ENCODE assay signal across 14 mouse cellular contexts in genomic region chr9:122423146-122423545, GRCm38 (mm10).
DNase-seq lines count a peak whose midpoint lies in the region; ATAC-seq and TF ChIP-seq lines count a peak whose summit lies in the region.
"Had no signal": no experiment of that assay in that cellular context is flagged by ENCODE, and none has a peak within 500 bp of the region (broad histone marks: within the 10 kb centered on the region; RNA-seq: fewer than 3 reads in every experiment).

No protein-coding gene starts in this region.

- no peak overlapping the region for H3K4me2 ChIP-seq in intestine, postnatal 0 days (replicated peaks; ENCODE audit: low read depth)
- H3K4me2 ChIP-seq in intestine, embryonic 16.5 days (ENCODE audit: low read depth, low read length), result no peak overlapping the region
- H3K4me2 ChIP-seq: heart, embryonic 15.5 days; hindbrain, embryonic 14.5 days had no signal

- H3K27ac ChIP-seq in intestine, postnatal 0 days (ENCODE audit: low read depth, low read length), result no peak overlapping the region
- H3K27ac ChIP-seq in intestine, embryonic 16.5 days (ENCODE audit: low read length), result no peak overlapping the region
- H3K27ac ChIP-seq in cortical plate, adult 2 months (ENCODE audit: insufficient read depth, low read length), result no peak overlapping the region
- H3K27ac ChIP-seq: heart, embryonic 15.5 days; hindbrain, embryonic 14.5 days had no signal

- no peaks in the 10 kb centered on the region for H3K4me1 ChIP-seq in intestine, postnatal 0 days (replicated peaks; ENCODE audit: control insufficient read depth, insufficient read depth, low read length)
- H3K4me1 ChIP-seq in intestine, embryonic 16.5 days (ENCODE audit: control insufficient read depth, insufficient read depth, low read length), result no peaks in the 10 kb centered on the region
- H3K4me1 ChIP-seq in G1E (ENCODE audit: insufficient read depth, low read depth, low read length), result peaks cover 13% of the 10 kb centered on the region
- peaks cover 4% of the 10 kb centered on the region for H3K4me1 ChIP-seq in cortical plate, adult 2 months (ENCODE audit: control insufficient read depth, insufficient read depth, low read length)

- 59% methylated on average over 6 of the region's 6 CpGs for WGBS in intestine, postnatal 0 days
- 60% methylated on average over 6 of the region's 6 CpGs for WGBS in intestine, embryonic 16.5 days

- H3K4me3 ChIP-seq in intestine, postnatal 0 days (ENCODE audit: low read depth, low read length), result no peak overlapping the region
- H3K4me3 ChIP-seq in intestine, embryonic 16.5 days (ENCODE audit: low read length), result no peak overlapping the region
- H3K4me3 ChIP-seq in G1E (ENCODE audit: low read depth, low read length), result no peak overlapping the region
- H3K4me3 ChIP-seq in cortical plate, adult 2 months (ENCODE audit: insufficient read depth, low read length), result no peak overlapping the region
- H3K4me3 ChIP-seq: heart, embryonic 15.5 days had no signal

- TF ChIP-seq POLR2A in cortical plate, adult 2 months (IDR thresholded peaks at IDR 0.05; ENCODE audit: extremely low read depth, insufficient read depth, low read length), result no peak

- H3K9ac ChIP-seq in intestine, postnatal 0 days (ENCODE audit: low read depth, low read length), result no peak overlapping the region
- no peak overlapping the region for H3K9ac ChIP-seq in intestine, embryonic 16.5 days (ENCODE audit: low read depth, low read length)
- H3K9ac ChIP-seq: heart, embryonic 15.5 days; hindbrain, embryonic 14.5 days had no signal

- ATAC-seq in intestine, postnatal 0 days, result no peak
- ATAC-seq in intestine, embryonic 16.5 days, result no peak
- no peak for ATAC-seq in G1E (ENCODE audit: extremely low read depth, insufficient number of reproducible peaks, low FRiP score, poor library complexity, severe bottlenecking)
- ATAC-seq in erythroblast, adult 5-6 weeks (replicated peaks; ENCODE audit: low FRiP score, poor library complexity, severe bottlenecking), result no peak

- DNase-seq in right cerebral cortex, adult 2 months (ENCODE audit: low spot score in 2 of 2), result peak; percentile 11 to 27
- no peak for DNase-seq in right cerebral cortex, adult 18-20 months
- no peak for DNase-seq in G1E (ENCODE audit: low spot score)
- DNase-seq in cerebellum, adult 11 months, result no peak
- DNase-seq: kidney, postnatal 10 days; lung, postnatal 4 days; retina, postnatal 1 day; thymus, postnatal 36 days had no signal

- no peaks in the 10 kb centered on the region; the same call in 1 of the 2 replicates for H3K27me3 ChIP-seq in intestine, postnatal 0 days (replicated peaks; ENCODE audit: control insufficient read depth, insufficient read depth, low read length)
- no peaks in the 10 kb centered on the region for H3K27me3 ChIP-seq in intestine, embryonic 16.5 days (replicated peaks; ENCODE audit: control insufficient read depth, insufficient read depth, low read length)
- peaks cover 46% of the 10 kb centered on the region for H3K27me3 ChIP-seq in G1E (ENCODE audit: insufficient read depth, low read length)

- no peaks in the 10 kb centered on the region for H3K36me3 ChIP-seq in intestine, postnatal 0 days (ENCODE audit: control insufficient read depth, insufficient read depth)
- H3K36me3 ChIP-seq in intestine, embryonic 16.5 days (ENCODE audit: control insufficient read depth, insufficient read depth, low read length), result no peaks in the 10 kb centered on the region
- H3K36me3 ChIP-seq in G1E (replicated peaks), result no peaks in the 10 kb centered on the region
- H3K36me3 ChIP-seq: heart, embryonic 15.5 days had no signal

- H3K9me3 ChIP-seq in intestine, postnatal 0 days (ENCODE audit: control insufficient read depth), result no peaks in the 10 kb centered on the region
- H3K9me3 ChIP-seq in intestine, embryonic 16.5 days (ENCODE audit: control insufficient read depth, low read length), result no peaks in the 10 kb centered on the region
- no peaks in the 10 kb centered on the region; the same call in 1 of the 2 replicates for H3K9me3 ChIP-seq in G1E (replicated peaks)
- H3K9me3 ChIP-seq: heart, embryonic 15.5 days had no signal

- TF ChIP-seq CTCF in intestine, postnatal 0 days (IDR thresholded peaks at IDR 0.05; ENCODE audit: low read depth), result peak; percentile 27; the same call in 1 of the 2 replicates
- peak; percentile 28; the same call in 1 of the 2 replicates for TF ChIP-seq CTCF in G1E (IDR thresholded peaks at IDR 0.05; ENCODE audit: low read depth, low read length)
- peak; percentile 28; the same call in 1 of the 2 replicates for TF ChIP-seq CTCF in cortical plate, adult 2 months (IDR thresholded peaks at IDR 0.05; ENCODE audit: extremely low read depth, insufficient read depth, low read length)

Comparison
In these comparisons a context has a peak if more than half of its experiments do, and no peak if none do; other contexts are left out.
1. DNase-seq: peak in right cerebral cortex, adult 2 months (2 of 2); none in right cerebral cortex, adult 18-20 months (single experiment), G1E (single experiment) and cerebellum, adult 11 months (single experiment).
2. Peak in every context shown above with its lines, with median percentiles within 50 percentile points of each other: CTCF ChIP-seq.